Mouse (Mus musculus) MEL (cell line): ENCODE data around the gene Arsg. TPM values are rescaled to one million over a fixed set of nuclear protein-coding genes. Genes with fewer than 3 reads are reported as not detected.

Experiments used
- DNase-seq: peaks from one replicate; pipeline ENCODE4 v3.0.0; 2011; ENCODE audit warnings: low read depth, low spot score
- H3K27ac ChIP-seq: 2 replicates; pipeline ENCODE4 v1.5.1; 2012; ENCODE audit warnings: low read depth, mild to moderate bottlenecking, control low read depth, low read length, moderate library complexity; ENCODE audit not compliant: control insufficient read depth
- H3K27me3 ChIP-seq, 2 experiments: fragments of 150-350 bp in 1 of 2; sonication (generic) in 1 of 2; 2 replicates each; pipeline ENCODE4 v1.6.1; 2012; ENCODE audit warnings: low read length in 2 of 2, mild to moderate bottlenecking in 2 of 2, improper control_type of control experiment in 1 of 2, moderate library complexity in 1 of 2; ENCODE audit not compliant: insufficient read depth in 2 of 2, control insufficient read depth in 1 of 2
- H3K36me3 ChIP-seq, 2 experiments: 2 replicates each; pipeline ENCODE4 v1.6.1; 2012 to 2014; ENCODE audit warnings: low read length in 2 of 2, improper control_type of control experiment in 1 of 2, inconsistent platforms in 1 of 2, mild to moderate bottlenecking in 1 of 2; ENCODE audit not compliant: insufficient read depth in 2 of 2, control insufficient read depth in 1 of 2
- H3K4me1 ChIP-seq, 2 experiments: fragments of 150-350 bp in 1 of 2; sonication (generic) in 1 of 2; 2 replicates each; pipeline ENCODE4 v1.6.1; 2012; ENCODE audit warnings: low read length in 2 of 2, improper control_type of control experiment in 1 of 2, mild to moderate bottlenecking in 1 of 2; ENCODE audit not compliant: insufficient read depth in 2 of 2, control insufficient read depth in 1 of 2
- H3K4me3 ChIP-seq, 2 experiments: fragments of 150-350 bp in 1 of 2; sonication (generic) in 1 of 2; 2 replicates each; pipeline ENCODE4 v1.5.1; 2012; ENCODE audit warnings: low read depth in 2 of 2, low read length in 2 of 2, mild to moderate bottlenecking in 2 of 2, moderate library complexity in 2 of 2, control low read depth in 1 of 2, improper control_type of control experiment in 1 of 2; ENCODE audit not compliant: control insufficient read depth in 1 of 2, insufficient read depth in 1 of 2
- H3K79me2 ChIP-seq: 2 replicates; pipeline ENCODE4 v1.6.1; 2012; ENCODE audit warnings: mild to moderate bottlenecking, low read length, moderate library complexity; ENCODE audit not compliant: control insufficient read depth, poor library complexity, insufficient read depth
- H3K9ac ChIP-seq: 2 replicates; pipeline ENCODE4 v1.6.1; 2012; ENCODE audit warnings: low read depth, mild to moderate bottlenecking, control low read depth, low read length, moderate library complexity; ENCODE audit not compliant: control insufficient read depth, poor library complexity, severe bottlenecking
- H3K9me3 ChIP-seq: fragments of 150-350 bp; sonication (generic); replicated peaks from 2 replicates; pipeline ENCODE4 v1.6.1; 2012; ENCODE audit warnings: mild to moderate bottlenecking, low read length, improper control_type of control experiment, moderate library complexity; ENCODE audit not compliant: insufficient read depth
- BHLHE40 ChIP-seq: IDR thresholded peaks from 2 replicates; pipeline ENCODE4 v1.6.1; 2012; ENCODE audit warnings: low read depth, mild to moderate bottlenecking, inconsistent platforms, low read length, improper control_type of control experiment, borderline replicate concordance
- CTCF ChIP-seq, 3 experiments: IDR thresholded peaks in 2 of 3; conservative IDR thresholded peaks in 1 of 3; 2 replicates each; pipeline ENCODE4 v1.5.1; 2011 to 2012; ENCODE audit warnings: low read length in 3 of 3, low read depth in 2 of 3, mild to moderate bottlenecking in 2 of 3, improper control_type of control experiment in 1 of 3, inconsistent platforms in 1 of 3, mixed read lengths in 1 of 3, moderate library complexity in 1 of 3; ENCODE audit not compliant: control insufficient read depth in 1 of 3, insufficient read depth in 1 of 3, poor library complexity in 1 of 3, severe bottlenecking in 1 of 3
- E2F4 ChIP-seq: IDR thresholded peaks from 2 replicates; pipeline ENCODE4 v1.6.1; 2011; ENCODE audit warnings: low read depth, low read length, improper control_type of control experiment, borderline replicate concordance
- ELF1 ChIP-seq: IDR thresholded peaks from 2 replicates; pipeline ENCODE4 v1.6.1; 2014; ENCODE audit warnings: low read depth, mild to moderate bottlenecking, inconsistent platforms, low read length, improper control_type of control experiment, moderate library complexity
- EP300 ChIP-seq, 2 experiments: IDR thresholded peaks; 2 replicates each; pipeline ENCODE4 v1.6.1; 2011; ENCODE audit warnings: improper control_type of control experiment in 2 of 2, low read length in 2 of 2, low read depth in 1 of 2, mild to moderate bottlenecking in 1 of 2
- GABPA ChIP-seq: IDR thresholded peaks from 2 replicates; pipeline ENCODE4 v1.6.1; 2012; ENCODE audit warnings: low read depth, mild to moderate bottlenecking, inconsistent platforms, low read length, improper control_type of control experiment, moderate library complexity
- GATA1 ChIP-seq: IDR thresholded peaks from 2 replicates; pipeline ENCODE4 v1.6.1; 2011; ENCODE audit warnings: low read depth, low read length, improper control_type of control experiment
- HCFC1 ChIP-seq: IDR thresholded peaks from 2 replicates; pipeline ENCODE4 v1.6.1; 2012; ENCODE audit warnings: low read depth, mild to moderate bottlenecking, inconsistent platforms, low read length, improper control_type of control experiment, moderate library complexity
- JUND ChIP-seq: IDR thresholded peaks from 2 replicates; pipeline ENCODE4 v1.6.1; 2011; ENCODE audit warnings: low read depth, mild to moderate bottlenecking, improper control_type of control experiment, low read length
- KAT2A ChIP-seq: conservative IDR thresholded peaks from 2 replicates; pipeline ENCODE4 v1.6.1; 2012; ENCODE audit warnings: low read depth, low read length, improper control_type of control experiment, inconsistent platforms
- MAX ChIP-seq: IDR thresholded peaks from 2 replicates; pipeline ENCODE4 v1.6.1; 2011; ENCODE audit warnings: low read length, improper control_type of control experiment
- MEF2A ChIP-seq: IDR thresholded peaks from 2 replicates; pipeline ENCODE4 v1.6.1; 2014; ENCODE audit warnings: low read depth, mild to moderate bottlenecking, inconsistent platforms, low read length, improper control_type of control experiment; ENCODE audit not compliant: poor library complexity, insufficient replicate concordance, severe bottlenecking; ENCODE audit errors: extremely low read depth
- MYC ChIP-seq: IDR thresholded peaks from 2 replicates; pipeline ENCODE4 v1.6.1; 2011; ENCODE audit warnings: low read depth, mild to moderate bottlenecking, low read length, improper control_type of control experiment, moderate library complexity
- NRF1 ChIP-seq: IDR thresholded peaks from 2 replicates; pipeline ENCODE4 v1.6.1; 2014; ENCODE audit warnings: low read depth, mild to moderate bottlenecking, inconsistent platforms, low read length, improper control_type of control experiment, moderate library complexity; ENCODE audit not compliant: poor library complexity, insufficient read depth, severe bottlenecking
- POLR2A ChIP-seq, 2 experiments: IDR thresholded peaks; 2 replicates each; pipeline ENCODE4 v1.6.1; 2011 to 2012; ENCODE audit warnings: low read length in 2 of 2, mild to moderate bottlenecking in 2 of 2, control low read depth in 1 of 2, improper control_type of control experiment in 1 of 2, low read depth in 1 of 2, moderate library complexity in 1 of 2; ENCODE audit not compliant: control insufficient read depth in 1 of 2, insufficient read depth in 1 of 2, poor library complexity in 1 of 2
- POLR2AphosphoS5 ChIP-seq: IDR thresholded peaks from 2 replicates; pipeline ENCODE4 v1.6.1; 2012; ENCODE audit warnings: low read depth, borderline replicate concordance, mild to moderate bottlenecking, inconsistent platforms, low read length, moderate library complexity, mixed read lengths
- RAD21 ChIP-seq: IDR thresholded peaks from 2 replicates; pipeline ENCODE4 v1.6.1; 2011; ENCODE audit warnings: mild to moderate bottlenecking, low read depth, low read length, improper control_type of control experiment
- RCOR1 ChIP-seq: IDR thresholded peaks from 2 replicates; pipeline ENCODE4 v1.6.1; 2012; ENCODE audit warnings: low read depth, mild to moderate bottlenecking, inconsistent platforms, low read length, improper control_type of control experiment
- TAL1 ChIP-seq: IDR thresholded peaks from 2 replicates; pipeline ENCODE4 v1.6.1; 2012; ENCODE audit warnings: mild to moderate bottlenecking, inconsistent platforms, low read length, moderate library complexity, mixed read lengths
- TBP ChIP-seq: IDR thresholded peaks from 2 replicates; pipeline ENCODE4 v1.8.0; 2011; ENCODE audit warnings: low read depth, low read length, improper control_type of control experiment
- TCF12 ChIP-seq: IDR thresholded peaks from 2 replicates; pipeline ENCODE4 v1.6.1; 2014; ENCODE audit warnings: low read depth, mild to moderate bottlenecking, inconsistent platforms, low read length, improper control_type of control experiment, moderate library complexity
- UBTF ChIP-seq: IDR thresholded peaks from 2 replicates; pipeline ENCODE4 v1.6.1; 2012; ENCODE audit warnings: low read depth, mild to moderate bottlenecking, inconsistent platforms, low read length, improper control_type of control experiment, moderate library complexity, borderline replicate concordance; ENCODE audit not compliant: insufficient read depth
- USF1 ChIP-seq: IDR thresholded peaks from 2 replicates; pipeline ENCODE4 v1.6.1; 2014; ENCODE audit warnings: low read depth, mild to moderate bottlenecking, inconsistent platforms, low read length, improper control_type of control experiment, moderate library complexity
- USF2 ChIP-seq, 2 experiments: IDR thresholded peaks; 2 replicates each; pipeline ENCODE4 v1.6.1; 2011 to 2012; ENCODE audit warnings: improper control_type of control experiment in 2 of 2, low read length in 2 of 2, borderline replicate concordance in 1 of 2, inconsistent platforms in 1 of 2, low read depth in 1 of 2, mild to moderate bottlenecking in 1 of 2; ENCODE audit not compliant: insufficient read depth in 1 of 2
- ZKSCAN1 ChIP-seq: IDR thresholded peaks from 2 replicates; pipeline ENCODE4 v1.6.1; 2012; ENCODE audit warnings: low read depth, mild to moderate bottlenecking, inconsistent platforms, low read length, improper control_type of control experiment, moderate library complexity
- ZNF384 ChIP-seq: IDR thresholded peaks from 2 replicates; pipeline ENCODE4 v1.6.1; 2012; ENCODE audit warnings: low read depth, mild to moderate bottlenecking, inconsistent platforms, low read length, improper control_type of control experiment
- polyA plus RNA-seq, 2 experiments: library from polyadenylated mRNA; stranded (reverse) in 1 of 2; unstranded in 1 of 2; fragments of >175 nt in 1 of 2; fragments of >200 nt in 1 of 2; gene quantifications; 2 replicates each; pipeline versions ENCODE4 v1.2.1 to v1.2.4; 2012; ENCODE audit warnings: low replicate concordance in 2 of 2, low read depth in 1 of 2; ENCODE audit not compliant: insufficient read length in 2 of 2, insufficient read depth in 1 of 2, missing spikeins in 1 of 2
- total RNA-seq: library from RNA; depleted of rRNA; stranded (reverse); fragments of 300-350 nt; gene quantifications from 2 replicates; pipeline ENCODE4 v1.2.3, GENCODE M21; 2012

The Arsg gene
- total and polyA plus RNA-seq, 3 experiments, result 3.9 to 5.2 TPM; not detected in 1

DNA sequence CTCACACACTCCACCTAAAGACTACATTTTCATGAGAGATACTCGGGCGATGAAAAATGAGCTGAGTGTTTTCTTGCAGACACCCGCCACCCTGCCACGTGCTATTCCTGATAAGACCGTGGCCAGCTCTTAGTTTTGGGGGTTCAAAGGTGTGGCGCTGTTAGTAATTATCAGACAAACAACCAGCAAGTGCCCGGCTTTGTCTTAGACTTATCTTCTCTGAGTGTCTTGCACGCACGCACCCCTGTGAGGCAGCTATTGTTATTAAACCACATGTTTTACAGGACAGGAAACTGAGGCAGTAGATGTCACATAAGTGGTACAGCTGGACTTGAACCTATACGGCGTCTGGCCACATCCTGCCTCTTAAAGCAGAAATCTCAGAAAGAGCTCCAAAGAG is 84.2 kb downstream of the Arsg start (continued):
- TF ChIP-seq RCOR1 (peak; percentile 84), GABPA (no peak)

DNA sequence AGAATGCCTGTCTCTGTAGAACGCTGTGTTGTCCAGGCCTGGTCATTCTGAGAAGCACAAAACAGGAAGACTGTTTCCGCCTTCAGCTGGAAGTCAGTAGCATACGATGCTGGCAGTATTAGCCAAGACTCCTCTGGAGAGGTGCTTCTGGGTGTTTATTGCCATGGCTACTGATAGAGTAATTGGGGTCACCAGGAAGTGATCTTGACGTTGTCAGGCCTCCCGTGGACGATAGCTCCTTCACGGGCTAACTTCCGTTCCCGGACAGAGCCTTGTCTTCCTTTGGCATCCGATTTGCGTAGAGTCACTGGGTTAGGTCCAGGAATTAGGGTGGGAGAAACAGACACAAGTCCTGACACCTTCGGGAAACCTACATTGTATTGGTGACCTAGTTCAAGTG is 86.1 kb downstream of the Arsg start:
- TF ChIP-seq NRF1 (no peak), CTCF (IDR thresholded peaks at IDR 0.05 in 2 of 3, conservative IDR thresholded peaks at IDR 0.05 in 1 of 3; ENCODE audit: control insufficient read depth in 1 of 3, insufficient read depth in 1 of 3, low read depth in 2 of 3, low read length in 3 of 3, poor library complexity in 1 of 3, severe bottlenecking in 1 of 3) (no peak), POLR2A (IDR thresholded peaks at IDR 0.05; ENCODE audit: control insufficient read depth in 1 of 2, insufficient read depth in 1 of 2, low read depth in 1 of 2, low read length in 2 of 2, poor library complexity in 1 of 2) (no peak), EP300 (IDR thresholded peaks at IDR 0.05; ENCODE audit: low read depth in 1 of 2, low read length in 2 of 2) (no peak), USF1 (no peak), MYC (no peak), HCFC1 (no peak), TAL1 (no peak), TBP (no peak), UBTF (no peak)
- TF ChIP-seq, all 39 proteins: peak for 0
- H3K9ac ChIP-seq, result no peak overlapping the region
- no peak for DNase-seq
- H3K4me3 ChIP-seq, result no peak overlapping the region
- no peaks in the 10 kb centered on the region for H3K9me3 ChIP-seq
- H3K36me3 ChIP-seq, result peaks cover 0 to 30% of the 10 kb centered on the region in 2 experiments; a peak in 2 of 4 replicates
- no peaks in the 10 kb centered on the region for H3K79me2 ChIP-seq
- H3K27me3 ChIP-seq, result no peaks in the 10 kb centered on the region
- H3K4me1 ChIP-seq, result peaks cover 24 to 39% of the 10 kb centered on the region in 2 experiments
- H3K27ac ChIP-seq, result no peak overlapping the region

DNA sequence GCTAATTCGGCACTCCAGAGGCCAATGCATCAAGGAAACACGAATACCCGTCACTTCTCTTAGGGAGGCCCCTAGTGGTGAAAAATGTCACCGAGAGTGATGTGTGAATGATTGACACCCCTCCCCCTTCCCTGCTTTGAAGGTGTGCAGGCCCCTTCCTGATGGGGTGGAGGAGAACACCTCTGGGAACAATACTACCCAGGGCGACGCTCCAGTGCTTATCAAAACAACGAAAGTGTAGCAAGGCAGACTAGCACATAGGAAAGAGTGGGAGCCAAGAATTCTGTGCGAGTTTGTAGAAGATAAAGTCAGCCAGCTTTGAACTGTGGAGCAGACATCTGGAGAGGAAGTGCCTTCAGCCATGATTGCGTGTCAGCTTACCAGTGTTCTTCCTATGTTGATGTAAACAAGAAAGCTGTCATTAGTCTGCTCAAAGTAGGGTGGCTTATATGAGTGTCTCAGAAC is 87.7 kb downstream of the Arsg start:
- Histone ChIP-seq H3K4me1 (peaks cover 24 to 39% of the 10 kb centered on the region in 2 experiments), H3K27me3 (no peaks in the 10 kb centered on the region), H3K4me3 (0 out of 4 replicates have a peak overlapping the region, but pooled peaks of 1 of the 2 experiments have one; percentile 9), H3K9me3 (no peaks in the 10 kb centered on the region), H3K79me2 (no peaks in the 10 kb centered on the region), H3K27ac (peak overlapping the region; percentile 45), H3K36me3 (peaks cover 0 to 30% of the 10 kb centered on the region in 2 experiments; a peak in 2 of 4 replicates), H3K9ac (no peak overlapping the region)
- peak; percentile 87 for DNase-seq
- TF ChIP-seq POLR2AphosphoS5 (no peak), BHLHE40 (no peak), POLR2A (IDR thresholded peaks at IDR 0.05; ENCODE audit: control insufficient read depth in 1 of 2, insufficient read depth in 1 of 2, low read depth in 1 of 2, low read length in 2 of 2, poor library complexity in 1 of 2) (no peak), GABPA (no peak), CTCF (IDR thresholded peaks at IDR 0.05 in 2 of 3, conservative IDR thresholded peaks at IDR 0.05 in 1 of 3; ENCODE audit: control insufficient read depth in 1 of 3, insufficient read depth in 1 of 3, low read depth in 2 of 3, low read length in 3 of 3, poor library complexity in 1 of 3, severe bottlenecking in 1 of 3) (peak; percentile 55 to 80 (median 71)), ELF1 (peak; percentile 62; the same call in 1 of the 2 replicates), TAL1 (peak; percentile 61), MAX (no peak), TBP (0 out of 2 replicates have a peak, but pooled peaks have one; percentile 47), RAD21 (peak; percentile 72), USF1 (no peak), E2F4 (no peak), HCFC1 (no peak; the same call in 1 of the 2 replicates), RCOR1 (peak; percentile 86; the same call in 1 of the 2 replicates), ZKSCAN1 (no peak), GATA1 (peak; percentile 76), KAT2A (no peak), MEF2A (no peak), USF2 (IDR thresholded peaks at IDR 0.05; ENCODE audit: borderline replicate concordance in 1 of 2, insufficient read depth in 1 of 2, low read depth in 1 of 2, low read length in 2 of 2) (no peak), MYC (no peak), JUND (no peak), ZNF384 (no peak), TCF12 (peak; percentile 84)
